In genomic region chr16:11351903-11352302, GRCm38 (mm10) we compare ENCODE assay signal across 19 mouse cellular contexts. TPM values are rescaled to one million over a fixed set of nuclear protein-coding genes. Genes with fewer than 3 reads are reported as not detected.
DNase-seq lines count a peak whose midpoint lies in the region; ATAC-seq lines count a peak whose summit lies in the region.
"Had no signal": no experiment of that assay in that cellular context is flagged by ENCODE, and none has a peak within 500 bp of the region (broad histone marks: within the 10 kb centered on the region; RNA-seq: fewer than 3 reads in every experiment).

No protein-coding gene starts in this region.

- WGBS in heart, embryonic 10.5 days, result 24% methylated on average over 7 of the region's 7 CpGs
- 19% methylated on average over 7 of the region's 7 CpGs for WGBS in heart, embryonic 12.5 days
- WGBS in neural tube, embryonic 11.5 days, result 90% methylated on average over 7 of the region's 7 CpGs

- no peaks in the 10 kb centered on the region for H3K36me3 ChIP-seq in heart, embryonic 10.5 days
- H3K36me3 ChIP-seq in heart, embryonic 12.5 days, result peaks cover 9% of the 10 kb centered on the region; the same call in 1 of the 2 replicates
- H3K36me3 ChIP-seq in neural tube, embryonic 11.5 days (ENCODE audit: control insufficient read depth, insufficient read depth, low read length), result no peaks in the 10 kb centered on the region
- H3K36me3 ChIP-seq: liver, embryonic 12.5 days had no signal

- H3K9ac ChIP-seq in heart, embryonic 12.5 days, result no peak overlapping the region
- H3K9ac ChIP-seq in neural tube, embryonic 11.5 days (ENCODE audit: low read length), result no peak overlapping the region
- H3K9ac ChIP-seq: embryonic facial prominence, embryonic 13.5 days; liver, embryonic 12.5 days; midbrain, embryonic 12.5 days; neural tube, embryonic 15.5 days had no signal

- no peak for ATAC-seq in heart, embryonic 12.5 days (ENCODE audit: insufficient number of reproducible peaks, low FRiP score)
- ATAC-seq in neural tube, embryonic 11.5 days (ENCODE audit: insufficient read depth, low FRiP score, low TSS enrichment), result no peak
- ATAC-seq: forebrain, embryonic 16.5 days; inflammation-experienced regulatory T-cells, adult 6 months; liver, embryonic 12.5 days had no signal

- no peak for DNase-seq in heart, embryonic 10.5 days (ENCODE audit: low spot score)
- no peak for DNase-seq in neural tube, embryonic 11.5 days (ENCODE audit: low spot score)
- no peak for DNase-seq in neural tube, embryonic 10.5 days (ENCODE audit: extremely low spot score, low spot score)
- DNase-seq in heart, postnatal 4 days, result peak; percentile 12
- peak; percentile 34 for DNase-seq in lung, postnatal 36 days
- DNase-seq in layer of hippocampus, adult 11-12 months (ENCODE audit: low spot score), result no peak
- DNase-seq in left cerebral cortex, adult 8-10 months (ENCODE audit: low spot score in 2 of 2), result no peak
- DNase-seq: cerebellum, adult 8-10 months; thymus, postnatal 4 days had no signal

- H3K4me3 ChIP-seq in heart, embryonic 10.5 days, result no peak overlapping the region
- no peak overlapping the region for H3K4me3 ChIP-seq in heart, embryonic 12.5 days
- no peak overlapping the region for H3K4me3 ChIP-seq in neural tube, embryonic 11.5 days (ENCODE audit: low read depth, low read length)
- H3K4me3 ChIP-seq: embryonic facial prominence, embryonic 13.5 days; hindbrain, embryonic 10.5 days; limb, embryonic 10.5 days; liver, embryonic 12.5 days; midbrain, embryonic 12.5 days; neural tube, embryonic 15.5 days had no signal

- no peak overlapping the region for H3K4me2 ChIP-seq in heart, embryonic 12.5 days
- no peak overlapping the region for H3K4me2 ChIP-seq in neural tube, embryonic 11.5 days (ENCODE audit: low read depth)
- H3K4me2 ChIP-seq: embryonic facial prominence, embryonic 13.5 days; liver, embryonic 12.5 days; midbrain, embryonic 12.5 days; neural tube, embryonic 15.5 days had no signal

- peaks cover 9% of the 10 kb centered on the region for H3K4me1 ChIP-seq in heart, embryonic 10.5 days
- H3K4me1 ChIP-seq in heart, embryonic 12.5 days (replicated peaks), result peaks cover 9% of the 10 kb centered on the region
- no peaks in the 10 kb centered on the region for H3K4me1 ChIP-seq in neural tube, embryonic 11.5 days (ENCODE audit: control insufficient read depth, insufficient read depth, low read length)
- H3K4me1 ChIP-seq: embryonic facial prominence, embryonic 13.5 days; hindbrain, embryonic 10.5 days; limb, embryonic 10.5 days; midbrain, embryonic 12.5 days; neural tube, embryonic 15.5 days had no signal

- H3K27me3 ChIP-seq in heart, embryonic 10.5 days (ENCODE audit: insufficient read depth, poor library complexity, severe bottlenecking), result no peaks in the 10 kb centered on the region
- no peaks in the 10 kb centered on the region for H3K27me3 ChIP-seq in heart, embryonic 12.5 days (replicated peaks)
- no peaks in the 10 kb centered on the region for H3K27me3 ChIP-seq in neural tube, embryonic 11.5 days (ENCODE audit: control insufficient read depth, insufficient read depth, low read length)
- H3K27me3 ChIP-seq: embryonic facial prominence, embryonic 13.5 days; liver, embryonic 12.5 days; midbrain, embryonic 12.5 days; neural tube, embryonic 15.5 days had no signal

- no peaks in the 10 kb centered on the region for H3K9me3 ChIP-seq in heart, embryonic 10.5 days
- H3K9me3 ChIP-seq in heart, embryonic 12.5 days (replicated peaks), result no peaks in the 10 kb centered on the region
- no peaks in the 10 kb centered on the region for H3K9me3 ChIP-seq in neural tube, embryonic 11.5 days (ENCODE audit: control insufficient read depth, low read length)
- H3K9me3 ChIP-seq: embryonic facial prominence, embryonic 13.5 days; hindbrain, embryonic 10.5 days; limb, embryonic 10.5 days; liver, embryonic 12.5 days; midbrain, embryonic 12.5 days; neural tube, embryonic 15.5 days had no signal

- peak overlapping the region; percentile 31; the same call in 1 of the 2 replicates for H3K27ac ChIP-seq in heart, embryonic 10.5 days
- H3K27ac ChIP-seq in heart, embryonic 12.5 days (ENCODE audit: poor library complexity, severe bottlenecking), result no peak overlapping the region
- H3K27ac ChIP-seq in neural tube, embryonic 11.5 days (ENCODE audit: low read depth, low read length), result 0 out of 2 replicates have a peak overlapping the region, but pooled peaks have one; percentile 14
- H3K27ac ChIP-seq: embryonic facial prominence, embryonic 13.5 days; hindbrain, embryonic 10.5 days; limb, embryonic 10.5 days; liver, embryonic 12.5 days; macrophage; midbrain, embryonic 12.5 days; neural tube, embryonic 15.5 days had no signal

RNA-seq across cellular contexts. Expression of gene Snx29, which starts 29.2 kb away (rescaled TPM):
- 6.7 and 7.9 TPM in 2 replicates for polyA plus RNA-seq in heart, embryonic 10.5 days (2016; fragmentation: Nextera tagmentation; extraction: Ambion mirVana)
- 5.4 and 6.7 TPM in 2 replicates for polyA plus RNA-seq in heart, embryonic 12.5 days (2016; fragmentation: Nextera tagmentation; extraction: Ambion mirVana)
- 9.7 and 10.6 TPM in 2 replicates for polyA plus RNA-seq in neural tube, embryonic 11.5 days (2014; fragmentation: Nextera tagmentation; extraction: Ambion mirVana)
- total RNA-seq in heart, postnatal 4 days (2021), result 10 to 100 TPM; 15.0 to 16.1 TPM
- 10 to 100 TPM; 25.0 to 29.6 (median 27.8) TPM for total RNA-seq in left cerebral cortex, adult 8-10 months (2022)

RNA-seq across cellular contexts. Expression of gene Tnfrsf17, which starts 38.3 kb away (rescaled TPM):
- polyA plus RNA-seq in heart, embryonic 10.5 days (2016; fragmentation: Nextera tagmentation; extraction: Ambion mirVana), result not detected in 2 replicates
- not detected in 2 replicates for polyA plus RNA-seq in heart, embryonic 12.5 days (2016; fragmentation: Nextera tagmentation; extraction: Ambion mirVana)
- polyA plus RNA-seq in neural tube, embryonic 11.5 days (2014; fragmentation: Nextera tagmentation; extraction: Ambion mirVana), result not detected in 2 replicates
- total RNA-seq in heart, postnatal 4 days (2021), result not detected
- total RNA-seq in left cerebral cortex, adult 8-10 months (2022), result under 1 TPM; 0.48 to 0.78 (median 0.53) TPM
- polyA plus RNA-seq: forebrain, embryonic 16.5 days; hindbrain, embryonic 10.5 days; inflammation-experienced regulatory T-cells, adult 6 months; limb, embryonic 10.5 days; liver, embryonic 12.5 days; macrophage; midbrain, embryonic 12.5 days had no signal

Comparison
In these comparisons a context has a peak if more than half of its experiments do, and no peak if none do; other contexts are left out.
1. DNase-seq: peak in heart, postnatal 4 days (single experiment) and lung, postnatal 36 days (single experiment); none in heart, embryonic 10.5 days (single experiment), neural tube, embryonic 11.5 days (single experiment), neural tube, embryonic 10.5 days (single experiment), layer of hippocampus, adult 11-12 months (single experiment) and left cerebral cortex, adult 8-10 months (0 of 2).